Mouse (Mus musculus) frontal cortex, postnatal 36 days (tissue): Measurements from ENCODE around the gene Pim1.

Experiments
- DNase-seq, 2 experiments: peaks; one replicate each; pipeline ENCODE4 v3.0.0; 2022; ENCODE audit warnings: low spot score in 2 of 2

The Pim1 gene

GRCm38 (mm10) chr17:29528568-29529187, 38.1 kb downstream of the Pim1 start:
- no peak for DNase-seq

- DNase-seq: no peak
Measured at GRCm38 (mm10) chr17:29530508-29530907, 40.0 kb downstream of the Pim1 start.

- DNase-seq: no peak
Measured at GRCm38 (mm10) chr17:29531278-29531677, 40.7 kb downstream of the Pim1 start.

- no peak for DNase-seq
Measured at GRCm38 (mm10) chr17:29531757-29532384, 41.3 kb downstream of the Pim1 start.

GRCm38 (mm10) chr17:29533866-29534265, 43.3 kb downstream of the Pim1 start:
- no peak for DNase-seq

GRCm38 (mm10) chr17:29540426-29540825, 49.9 kb downstream of the Pim1 start:
- DNase-seq: no peak

GRCm38 (mm10) chr17:29541419-29541818, 50.9 kb downstream of the Pim1 start:
- no peak for DNase-seq

- no peak for DNase-seq
Measured at GRCm38 (mm10) chr17:29542831-29543690, 52.5 kb downstream of the Pim1 start.

- DNase-seq: no peak
Measured at GRCm38 (mm10) chr17:29544064-29544463, 53.5 kb downstream of the Pim1 start.

GRCm38 (mm10) chr17:29545241-29545640, 54.7 kb downstream of the Pim1 start:
- DNase-seq: no peak
